Mouse (Mus musculus): ENCODE data around the gene Ppm1l. TPM values are rescaled to one million over a fixed set of nuclear protein-coding genes. Genes with fewer than 3 reads are reported as not detected.

The Ppm1l gene
- polyA plus RNA-seq, 1 experiment: 6.8 TPM

GRCm38 (mm10) chr3:69575577-69575976 is 258.9 kb downstream of the Ppm1l start:
- H3K4me3 ChIP-seq: no peak overlapping the region
- H3K79me2 ChIP-seq (ENCODE audit: control insufficient read depth, insufficient read depth): no peaks in the 10 kb centered on the region
- no peak overlapping the region for H3K4me2 ChIP-seq (ENCODE audit: low read depth)
- no peak for TF ChIP-seq MAX (IDR thresholded peaks at IDR 0.05; ENCODE audit: low read depth)
- TF ChIP-seq MYOG (IDR thresholded peaks at IDR 0.05; ENCODE audit: control insufficient read depth in 1 of 3, insufficient read depth in 1 of 3, insufficient read length in 2 of 3, low read depth in 2 of 3): no peak
- no peaks in the 10 kb centered on the region for H3K36me3 ChIP-seq (ENCODE audit: control insufficient read depth, insufficient read depth)
- H3ac ChIP-seq (ENCODE audit: control insufficient read depth, insufficient read length): no peak overlapping the region
- H3K27me3 ChIP-seq (ENCODE audit: control insufficient read depth, insufficient read depth, insufficient read length): no peaks in the 10 kb centered on the region

- Histone ChIP-seq H3ac (ENCODE audit: control insufficient read depth, insufficient read length) (no peak overlapping the region), H3K36me3 (ENCODE audit: control insufficient read depth, insufficient read depth) (no peaks in the 10 kb centered on the region), H3K4me3 (no peak overlapping the region), H3K27me3 (ENCODE audit: control insufficient read depth, insufficient read depth, insufficient read length) (no peaks in the 10 kb centered on the region), H3K79me2 (ENCODE audit: control insufficient read depth, insufficient read depth) (no peaks in the 10 kb centered on the region), H3K4me2 (ENCODE audit: low read depth) (no peak overlapping the region)
- TF ChIP-seq TCF12 (IDR thresholded peaks at IDR 0.05; ENCODE audit: insufficient read depth, poor library complexity, severe bottlenecking) (no peak), E2F4 (IDR thresholded peaks at IDR 0.05; ENCODE audit: insufficient read depth) (no peak), TCF3 (IDR thresholded peaks at IDR 0.05; ENCODE audit: insufficient read length, low read depth) (no peak), SRF (IDR thresholded peaks at IDR 0.05; ENCODE audit: control insufficient read depth, insufficient read length, low read depth) (no peak), POLR2AphosphoS2 (IDR thresholded peaks at IDR 0.05; ENCODE audit: insufficient read length, low read depth) (no peak), POLR2A (IDR thresholded peaks at IDR 0.05; ENCODE audit: insufficient read length, low read depth) (no peak), REST (IDR thresholded peaks at IDR 0.05; ENCODE audit: insufficient read depth, insufficient read length) (no peak), MYOD1 (IDR thresholded peaks at IDR 0.05; ENCODE audit: control insufficient read depth in 1 of 3, insufficient read length in 2 of 3, low read depth in 2 of 3) (no peak), MAX (IDR thresholded peaks at IDR 0.05; ENCODE audit: low read depth) (no peak), CEBPB (IDR thresholded peaks at IDR 0.05; ENCODE audit: insufficient read depth, poor library complexity, severe bottlenecking) (no peak), MYOG (IDR thresholded peaks at IDR 0.05; ENCODE audit: control insufficient read depth in 1 of 3, insufficient read depth in 1 of 3, insufficient read length in 2 of 3, low read depth in 2 of 3) (no peak), USF1 (IDR thresholded peaks at IDR 0.05; ENCODE audit: low read depth) (no peak)
Measured at GRCm38 (mm10) chr3:69576715-69577114, 260.1 kb downstream of the Ppm1l start.

GRCm38 (mm10) chr3:69578791-69579190 is 262.1 kb downstream of the Ppm1l start:
- TF ChIP-seq USF1 (IDR thresholded peaks at IDR 0.05; ENCODE audit: low read depth) (no peak), CEBPB (IDR thresholded peaks at IDR 0.05; ENCODE audit: insufficient read depth, poor library complexity, severe bottlenecking) (no peak), MYOD1 (IDR thresholded peaks at IDR 0.05; ENCODE audit: control insufficient read depth in 1 of 3, insufficient read length in 2 of 3, low read depth in 2 of 3) (no peak), TCF12 (IDR thresholded peaks at IDR 0.05; ENCODE audit: insufficient read depth, poor library complexity, severe bottlenecking) (no peak), POLR2AphosphoS2 (IDR thresholded peaks at IDR 0.05; ENCODE audit: insufficient read length, low read depth) (no peak), MYOG (IDR thresholded peaks at IDR 0.05; ENCODE audit: control insufficient read depth in 1 of 3, insufficient read depth in 1 of 3, insufficient read length in 2 of 3, low read depth in 2 of 3) (no peak), POLR2A (IDR thresholded peaks at IDR 0.05; ENCODE audit: insufficient read length, low read depth) (no peak), MAX (IDR thresholded peaks at IDR 0.05; ENCODE audit: low read depth) (no peak), TCF3 (IDR thresholded peaks at IDR 0.05; ENCODE audit: insufficient read length, low read depth) (no peak)
- Histone ChIP-seq H3K4me2 (ENCODE audit: low read depth) (no peak overlapping the region), H3K4me3 (no peak overlapping the region), H3K79me2 (ENCODE audit: control insufficient read depth, insufficient read depth) (no peaks in the 10 kb centered on the region), H3K27me3 (ENCODE audit: control insufficient read depth, insufficient read depth, insufficient read length) (no peaks in the 10 kb centered on the region), H3K36me3 (ENCODE audit: control insufficient read depth, insufficient read depth) (no peaks in the 10 kb centered on the region), H3ac (ENCODE audit: control insufficient read depth, insufficient read length) (no peak overlapping the region)

GRCm38 (mm10) chr3:69583798-69584197 is 267.1 kb downstream of the Ppm1l start:
- H3K4me2 ChIP-seq (ENCODE audit: low read depth): no peak overlapping the region
- H3K27me3 ChIP-seq (ENCODE audit: control insufficient read depth, insufficient read depth, insufficient read length): no peaks in the 10 kb centered on the region
- TF ChIP-seq USF1 (IDR thresholded peaks at IDR 0.05; ENCODE audit: low read depth) (no peak), TCF3 (IDR thresholded peaks at IDR 0.05; ENCODE audit: insufficient read length, low read depth) (no peak), POLR2AphosphoS2 (IDR thresholded peaks at IDR 0.05; ENCODE audit: insufficient read length, low read depth) (no peak), CEBPB (IDR thresholded peaks at IDR 0.05; ENCODE audit: insufficient read depth, poor library complexity, severe bottlenecking) (no peak), MYOG (IDR thresholded peaks at IDR 0.05; ENCODE audit: control insufficient read depth in 1 of 3, insufficient read depth in 1 of 3, insufficient read length in 2 of 3, low read depth in 2 of 3) (no peak), TCF12 (IDR thresholded peaks at IDR 0.05; ENCODE audit: insufficient read depth, poor library complexity, severe bottlenecking) (no peak), SRF (IDR thresholded peaks at IDR 0.05; ENCODE audit: control insufficient read depth, insufficient read length, low read depth) (no peak), MAX (IDR thresholded peaks at IDR 0.05; ENCODE audit: low read depth) (no peak), REST (IDR thresholded peaks at IDR 0.05; ENCODE audit: insufficient read depth, insufficient read length) (no peak), E2F4 (IDR thresholded peaks at IDR 0.05; ENCODE audit: insufficient read depth) (no peak), MYOD1 (IDR thresholded peaks at IDR 0.05; ENCODE audit: control insufficient read depth in 1 of 3, insufficient read length in 2 of 3, low read depth in 2 of 3) (no peak), POLR2A (IDR thresholded peaks at IDR 0.05; ENCODE audit: insufficient read length, low read depth) (no peak)
- H3ac ChIP-seq (ENCODE audit: control insufficient read depth, insufficient read length): no peak overlapping the region
- H3K36me3 ChIP-seq (ENCODE audit: control insufficient read depth, insufficient read depth): no peaks in the 10 kb centered on the region
- no peak overlapping the region for H3K4me3 ChIP-seq
- H3K79me2 ChIP-seq (ENCODE audit: control insufficient read depth, insufficient read depth): no peaks in the 10 kb centered on the region

GRCm38 (mm10) chr3:69588101-69588760 is 271.6 kb downstream of the Ppm1l start:
- Histone ChIP-seq H3K27me3 (ENCODE audit: control insufficient read depth, insufficient read depth, insufficient read length) (no peaks in the 10 kb centered on the region), H3K79me2 (ENCODE audit: control insufficient read depth, insufficient read depth) (no peaks in the 10 kb centered on the region), H3K36me3 (ENCODE audit: control insufficient read depth, insufficient read depth) (no peaks in the 10 kb centered on the region), H3K4me3 (no peak overlapping the region), H3ac (ENCODE audit: control insufficient read depth, insufficient read length) (no peak overlapping the region), H3K4me2 (ENCODE audit: low read depth) (no peak overlapping the region)
- TF ChIP-seq POLR2A (IDR thresholded peaks at IDR 0.05; ENCODE audit: insufficient read length, low read depth): no peak
- no peak for TF ChIP-seq MAX (IDR thresholded peaks at IDR 0.05; ENCODE audit: low read depth)
- no peak for TF ChIP-seq POLR2AphosphoS2 (IDR thresholded peaks at IDR 0.05; ENCODE audit: insufficient read length, low read depth)
- no peak for TF ChIP-seq REST (IDR thresholded peaks at IDR 0.05; ENCODE audit: insufficient read depth, insufficient read length)
- TF ChIP-seq USF1 (IDR thresholded peaks at IDR 0.05; ENCODE audit: low read depth): no peak
- no peak for TF ChIP-seq SRF (IDR thresholded peaks at IDR 0.05; ENCODE audit: control insufficient read depth, insufficient read length, low read depth)
- no peak for TF ChIP-seq TCF3 (IDR thresholded peaks at IDR 0.05; ENCODE audit: insufficient read length, low read depth)
- TF ChIP-seq TCF12 (IDR thresholded peaks at IDR 0.05; ENCODE audit: insufficient read depth, poor library complexity, severe bottlenecking): no peak
- TF ChIP-seq E2F4 (IDR thresholded peaks at IDR 0.05; ENCODE audit: insufficient read depth): no peak
- TF ChIP-seq CEBPB (IDR thresholded peaks at IDR 0.05; ENCODE audit: insufficient read depth, poor library complexity, severe bottlenecking): no peak
- no peak for TF ChIP-seq MYOD1 (IDR thresholded peaks at IDR 0.05; ENCODE audit: control insufficient read depth in 1 of 3, insufficient read length in 2 of 3, low read depth in 2 of 3)
- no peak for TF ChIP-seq MYOG (IDR thresholded peaks at IDR 0.05; ENCODE audit: control insufficient read depth in 1 of 3, insufficient read depth in 1 of 3, insufficient read length in 2 of 3, low read depth in 2 of 3)

All from myocyte (in vitro differentiated cells).